Mouse (Mus musculus) limb, embryonic 15.5 days (tissue): ENCODE measurements around the gene Gm18336. TPM values are rescaled to one million over a fixed set of nuclear protein-coding genes. Genes with fewer than 3 reads are reported as not detected.

Experiments
- ATAC-seq: fragments of 200-750 bp; cut with Nextera tagmentation; 2 replicates; pipeline ENCODE4 v1.8.0; 2017; ENCODE audit warnings: low read depth, moderate TSS enrichment; ENCODE audit not compliant: insufficient number of reproducible peaks, low FRiP score, low TSS enrichment
- H3K27ac ChIP-seq: fragments of 300-500 bp; sonication (generic); 2 replicates; pipeline ENCODE4 v1.5.1; 2015; ENCODE audit warnings: moderate library complexity, mild to moderate bottlenecking, inconsistent platforms
- H3K27me3 ChIP-seq: fragments of 300-500 bp; sonication (generic); 2 replicates; pipeline ENCODE4 v1.6.1; 2015; ENCODE audit warnings: inconsistent platforms
- H3K36me3 ChIP-seq: fragments of 300-500 bp; sonication (generic); 2 replicates; pipeline ENCODE4 v1.6.1; 2015; ENCODE audit warnings: inconsistent platforms
- H3K4me1 ChIP-seq: fragments of 300-500 bp; sonication (generic); 2 replicates; pipeline ENCODE4 v1.6.1; 2015; ENCODE audit warnings: inconsistent platforms
- H3K4me2 ChIP-seq: fragments of 300-500 bp; sonication (generic); 2 replicates; pipeline ENCODE4 v1.6.1; 2015; ENCODE audit warnings: mild to moderate bottlenecking, inconsistent platforms
- H3K4me3 ChIP-seq: fragments of 300-500 bp; sonication (generic); 2 replicates; pipeline ENCODE4 v1.5.1; 2015; ENCODE audit warnings: mild to moderate bottlenecking, inconsistent platforms
- H3K9ac ChIP-seq: fragments of 300-500 bp; sonication (generic); 2 replicates; pipeline ENCODE4 v1.6.1; 2015; ENCODE audit warnings: inconsistent platforms
- H3K9me3 ChIP-seq: fragments of 300-500 bp; sonication (generic); 2 replicates; pipeline ENCODE4 v1.6.1; 2016; ENCODE audit warnings: inconsistent platforms
- WGBS: fragments of 180-500 bp; shearing (Covaris S2); methylation state at CpG from one replicate; pipeline ENCODE4 v1.1.7; 2015; 5-methylcytosine and 5-hydroxymethylcytosine counted together
- polyA plus RNA-seq: library from polyadenylated mRNA; unstranded; fragments of >200 nt; fragmentation: Nextera tagmentation; extraction: Ambion mirVana; gene quantifications from 2 replicates; pipeline ENCODE4 v1.2.1, GENCODE M21; 2015

The Gm18336 gene
- polyA plus RNA-seq, 1 experiment from 2014 or later, result not detected

DNA sequence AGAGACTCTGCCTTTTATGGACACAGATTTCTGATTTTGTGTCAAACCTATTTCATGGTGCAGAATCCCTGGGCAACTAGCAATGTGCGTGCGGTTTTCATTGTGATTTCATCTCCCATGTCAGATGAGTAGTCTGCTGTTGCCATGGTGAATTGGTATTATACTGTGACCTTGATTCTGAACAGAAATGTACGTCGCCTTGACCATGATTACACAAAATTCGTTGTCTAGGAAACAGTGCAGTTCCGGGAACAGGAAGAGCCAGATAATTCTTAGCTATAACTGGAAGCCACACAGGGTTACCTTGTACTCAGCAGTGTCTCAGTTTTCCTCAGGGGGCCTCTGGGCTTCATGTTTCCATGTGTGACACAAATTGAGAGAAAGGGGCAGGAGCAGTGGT, 14.1 kb downstream of the Gm18336 start:
- Histone ChIP-seq H3K36me3 (no peaks in the 10 kb centered on the region), H3K27me3 (no peaks in the 10 kb centered on the region), H3K9ac (no peak overlapping the region), H3K9me3 (no peaks in the 10 kb centered on the region), H3K4me3 (no peak overlapping the region), H3K4me1 (no peaks in the 10 kb centered on the region), H3K4me2 (no peak overlapping the region), H3K27ac (no peak overlapping the region)
- ATAC-seq, result no peak
- WGBS, result 72% methylated on average over 6 of the region's 6 CpGs

DNA sequence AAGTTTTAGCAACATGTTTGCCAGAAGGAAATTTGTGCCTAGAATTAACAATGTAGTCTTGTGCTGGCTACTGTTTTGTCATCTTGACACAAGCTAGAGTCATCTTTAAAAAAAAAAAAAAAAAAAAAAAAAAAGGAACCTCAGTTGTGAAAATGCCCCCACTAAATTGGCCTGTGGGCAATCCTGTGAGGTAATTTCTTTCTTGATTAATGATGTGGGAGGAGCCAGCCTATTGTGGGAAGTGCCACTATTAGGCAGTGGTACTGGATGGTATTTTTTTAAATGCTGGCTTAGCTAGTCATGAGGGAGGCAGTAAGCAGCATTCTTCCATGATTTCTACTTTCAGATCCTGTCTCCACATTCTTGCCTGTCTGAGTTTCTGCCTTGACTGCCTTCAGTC, 35.2 kb downstream of the Gm18336 start:
- Histone ChIP-seq H3K9ac (no peak overlapping the region), H3K4me2 (no peak overlapping the region), H3K9me3 (no peaks in the 10 kb centered on the region), H3K27ac (no peak overlapping the region), H3K4me3 (no peak overlapping the region), H3K36me3 (0 out of 2 replicates have a peak, but pooled peaks cover 5% of the 10 kb centered on the region), H3K27me3 (no peaks in the 10 kb centered on the region), H3K4me1 (no peaks in the 10 kb centered on the region)
- ATAC-seq, result no peak

DNA sequence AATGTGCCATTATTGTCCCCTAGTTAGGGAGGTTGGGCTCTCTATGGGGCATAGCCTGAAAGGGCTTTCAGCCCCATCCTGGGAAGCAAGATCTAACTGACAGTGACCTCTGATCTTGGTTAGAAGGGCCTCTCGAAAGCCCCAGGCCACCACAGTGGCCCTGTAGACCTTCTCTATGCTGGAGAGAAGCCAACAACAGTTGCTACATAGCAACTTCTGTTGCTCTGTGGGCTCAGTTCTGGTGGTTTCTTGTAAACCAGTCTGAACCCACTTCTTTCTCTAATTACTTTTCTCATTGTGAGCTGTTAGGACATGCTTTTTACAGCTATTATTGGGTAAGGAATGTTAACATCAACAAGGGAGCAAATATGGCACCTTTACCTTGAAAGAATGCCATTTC, 41.8 kb downstream of the Gm18336 start:
- Histone ChIP-seq H3K27ac (no peak overlapping the region), H3K4me3 (no peak overlapping the region), H3K9me3 (no peaks in the 10 kb centered on the region), H3K9ac (no peak overlapping the region), H3K4me1 (no peaks in the 10 kb centered on the region), H3K4me2 (no peak overlapping the region), H3K27me3 (no peaks in the 10 kb centered on the region), H3K36me3 (peaks cover 41% of the 10 kb centered on the region)
- WGBS, result 84% methylated on average over 1 of the region's 1 CpGs
- ATAC-seq, result no peak

DNA sequence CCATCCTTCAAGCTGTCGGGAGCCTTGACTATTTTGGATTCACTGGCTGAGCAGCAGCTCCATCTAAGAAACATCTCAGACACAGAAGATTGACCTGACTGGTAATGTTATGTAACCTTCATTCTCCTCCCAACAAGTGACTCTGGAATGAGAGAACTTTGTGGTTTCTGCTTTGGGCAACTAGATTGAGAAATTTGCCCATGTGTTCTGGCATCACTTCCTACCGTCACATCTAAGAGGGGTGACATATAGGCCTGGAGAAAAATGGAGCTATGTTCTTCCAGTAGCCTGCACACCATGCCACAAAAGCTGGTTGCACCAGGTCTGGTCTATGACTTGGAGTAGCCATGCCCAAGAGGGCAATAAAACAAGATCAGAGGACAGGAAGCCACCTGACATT, 42.4 kb downstream of the Gm18336 start:
- no peak overlapping the region for H3K27ac ChIP-seq
- H3K4me2 ChIP-seq, result no peak overlapping the region
- no peak for ATAC-seq
- H3K4me1 ChIP-seq, result no peaks in the 10 kb centered on the region
- no peak overlapping the region for H3K4me3 ChIP-seq
- no peak overlapping the region for H3K9ac ChIP-seq
- no peaks in the 10 kb centered on the region for H3K27me3 ChIP-seq
- WGBS, result 88% methylated on average over 2 of the region's 2 CpGs
- peaks cover 46% of the 10 kb centered on the region for H3K36me3 ChIP-seq
- no peaks in the 10 kb centered on the region for H3K9me3 ChIP-seq

Other genes with a start within 250 kb of the Gm18336 start
- not detected in 2 replicates for gene Xlr5b, start 249.9 kb downstream of the Gm18336 start, polyA plus RNA-seq
- gene DXBay18, start 249.3 kb downstream of the Gm18336 start, polyA plus RNA-seq, result not detected in 2 replicates
- not detected in 2 replicates for gene Spin2d, start 221.7 kb downstream of the Gm18336 start, polyA plus RNA-seq
- gene Xlr3b, start 206.5 kb downstream of the Gm18336 start, polyA plus RNA-seq, result 12.6 and 12.9 TPM in 2 replicates
- 0.52 and 1.0 TPM in 2 replicates for gene Xlr4b, start 184.4 kb downstream of the Gm18336 start, polyA plus RNA-seq
- 12.9 and 14.0 TPM in 2 replicates for gene F8a, start 170.4 kb downstream of the Gm18336 start, polyA plus RNA-seq
- gene Xlr4c, start 155.6 kb downstream of the Gm18336 start, polyA plus RNA-seq, result 0.14 and 0.22 TPM in 2 replicates
- 0.37 TPM in 1 of 2 replicates, not detected in the other for gene Xlr3c, start 133.3 kb downstream of the Gm18336 start, polyA plus RNA-seq
- not detected in 2 replicates for gene Xlr5a, start 105.8 kb downstream of the Gm18336 start, polyA plus RNA-seq
- not detected in 2 replicates for gene Xlr5c, start 105.8 kb downstream of the Gm18336 start, polyA plus RNA-seq
- not detected in 2 replicates for gene Gm45015, start 61.9 kb downstream of the Gm18336 start, polyA plus RNA-seq
- 19.0 and 19.4 TPM in 2 replicates for gene Zfp275, start 56.1 kb downstream of the Gm18336 start, polyA plus RNA-seq
- gene Zfp92, start 12.4 kb upstream of the Gm18336 start, polyA plus RNA-seq, result 0.14 and 0.15 TPM in 2 replicates
- gene Trex2, start 36.6 kb upstream of the Gm18336 start, polyA plus RNA-seq, result 12.5 and 18.3 TPM in 2 replicates
- gene Haus7, start 60.3 kb upstream of the Gm18336 start, polyA plus RNA-seq, result 53.8 and 54.7 TPM in 2 replicates
- gene Bgn, start 84.9 kb upstream of the Gm18336 start, polyA plus RNA-seq, result 243 and 288 TPM in 2 replicates
- gene Atp2b3, start 104.3 kb upstream of the Gm18336 start, polyA plus RNA-seq, result 0.41 and 0.97 TPM in 2 replicates
- gene Dusp9, start 240.7 kb upstream of the Gm18336 start, polyA plus RNA-seq, result 6.3 and 7.1 TPM in 2 replicates